Mouse (Mus musculus) stomach, embryonic 14.5 days (tissue): ENCODE measurements around the gene Tctn1. TPM values are rescaled to one million over a fixed set of nuclear protein-coding genes. Genes with fewer than 3 reads are reported as not detected.

Source experiments
- ATAC-seq: fragments of 200-750 bp; cut with Nextera tagmentation; 2 replicates; pipeline ENCODE4 v1.8.0; 2017; ENCODE audit warnings: low read depth, moderate TSS enrichment; ENCODE audit not compliant: insufficient number of reproducible peaks, insufficient read depth, low FRiP score
- H3K27ac ChIP-seq: fragments of 300-500 bp; sonication (generic); 2 replicates; pipeline ENCODE4 v1.5.1; 2014; ENCODE audit warnings: mild to moderate bottlenecking, low read length, moderate library complexity, mixed read lengths
- H3K27me3 ChIP-seq: fragments of 300-500 bp; sonication (generic); 2 replicates; pipeline ENCODE4 v1.6.1; 2014; ENCODE audit warnings: low read length, control low read depth, mixed read lengths; ENCODE audit not compliant: control insufficient read depth, insufficient read depth
- H3K36me3 ChIP-seq: fragments of 300-500 bp; sonication (generic); 2 replicates; pipeline ENCODE4 v1.6.1; 2014; ENCODE audit warnings: mild to moderate bottlenecking, control low read depth, low read length, moderate library complexity, mixed read lengths; ENCODE audit not compliant: control insufficient read depth, insufficient read depth
- H3K4me1 ChIP-seq: fragments of 300-500 bp; sonication (generic); 2 replicates; pipeline ENCODE4 v1.6.1; 2014; ENCODE audit warnings: low read length, control low read depth, mixed read lengths; ENCODE audit not compliant: control insufficient read depth, insufficient read depth
- H3K4me2 ChIP-seq: fragments of 300-500 bp; sonication (generic); replicated peaks from 2 replicates; pipeline ENCODE4 v1.6.1; 2014; ENCODE audit warnings: low read depth, low read length, control low read depth
- H3K4me3 ChIP-seq: fragments of 300-500 bp; sonication (generic); 2 replicates; pipeline ENCODE4 v1.5.1; 2014; ENCODE audit warnings: low read depth, low read length, control low read depth
- H3K9ac ChIP-seq: fragments of 300-500 bp; sonication (generic); replicated peaks from 2 replicates; pipeline ENCODE4 v1.6.1; 2014; ENCODE audit warnings: low read depth, mild to moderate bottlenecking, control low read depth, low read length, moderate library complexity, mixed read lengths
- H3K9me3 ChIP-seq: fragments of 300-500 bp; sonication (generic); 2 replicates; pipeline ENCODE4 v1.6.1; 2016; ENCODE audit warnings: low read depth, low read length, control low read depth; ENCODE audit not compliant: control insufficient read depth
- WGBS: fragments of 180-500 bp; shearing (Covaris S2); extraction: QIAGEN DNeasy Blood & Tissue Kit; methylation state at CpG from one replicate; pipeline ENCODE4 v1.1.7; 2014; 5-methylcytosine and 5-hydroxymethylcytosine counted together
- polyA plus RNA-seq: library from polyadenylated mRNA; unstranded; fragments of >200 nt; fragmentation: Nextera tagmentation; extraction: Ambion mirVana; gene quantifications from 2 replicates; pipeline ENCODE4 v1.2.1, GENCODE M21; 2014

The Tctn1 gene
- polyA plus RNA-seq: 6.5 and 8.2 TPM in 2 replicates

DNA sequence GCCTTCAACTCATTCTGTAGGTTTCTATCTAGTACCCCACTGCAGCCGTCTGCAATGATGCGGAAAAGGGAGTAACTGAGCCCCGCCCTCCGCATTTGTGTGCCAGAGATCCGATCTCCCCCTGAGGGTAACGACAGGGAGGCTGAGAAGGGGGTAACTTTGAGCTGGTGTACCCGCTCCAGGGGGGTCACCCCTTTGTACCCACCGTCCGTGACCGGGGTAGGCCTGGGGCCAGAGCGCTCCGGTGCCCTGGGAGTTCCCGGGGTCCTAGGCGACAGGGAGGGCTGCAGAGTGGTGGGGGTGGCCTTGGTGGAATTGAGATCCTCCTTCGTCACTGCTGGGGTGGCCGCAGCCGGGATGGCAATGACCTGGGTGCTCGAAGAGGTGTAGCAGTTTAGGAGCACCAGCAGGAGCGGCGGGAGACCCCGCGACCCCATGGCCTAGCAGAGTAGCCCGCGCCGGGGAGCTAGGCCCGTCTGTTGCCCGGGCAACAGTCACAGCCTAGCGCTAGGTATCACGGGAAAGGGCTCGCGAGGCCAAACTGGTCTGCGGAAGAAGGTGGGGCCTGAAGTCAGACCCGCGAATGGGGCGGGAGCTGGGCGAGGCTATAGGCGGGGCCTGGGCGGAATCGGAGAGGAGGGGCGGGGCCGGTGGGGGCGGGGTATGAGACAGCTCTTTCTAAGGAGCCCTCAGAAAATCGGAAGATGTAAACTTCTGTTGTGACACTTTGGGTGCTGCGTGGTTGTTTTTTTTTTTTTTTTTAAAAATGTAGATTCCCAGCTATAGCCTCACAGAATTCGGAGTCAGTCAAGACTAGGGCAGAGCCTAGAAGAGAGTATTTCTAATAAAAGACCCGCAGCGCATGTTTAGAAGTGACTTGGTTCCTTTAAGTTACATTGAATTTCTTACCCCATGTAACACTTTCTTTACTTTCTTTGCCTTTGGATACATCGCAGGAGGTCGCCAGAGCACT is at the start of gene Tctn1:
Gene Tctn1 (minus strand): TSS at position 528 of the 973 bp plus-strand sequence.
- ATAC-seq: peak; percentile 97
- WGBS: 1% methylated on average over 49 of the region's 49 CpGs
- Histone ChIP-seq H3K4me3 (peak within 1 kb of the TSS; percentile 84), H3K4me2 (peak within 1 kb of the TSS; percentile 73), H3K4me1 (0 out of 2 replicates have a peak, but pooled peaks cover 4% of the 10 kb centered on the region), H3K27me3 (no peaks in the 10 kb centered on the region), H3K9ac (peak within 1 kb of the TSS; percentile 81), H3K36me3 (no peaks in the 10 kb centered on the region; the same call in 1 of the 2 replicates), H3K27ac (0 out of 2 replicates have a peak within 1 kb of the TSS, but pooled peaks have one; percentile 39), H3K9me3 (no peaks in the 10 kb centered on the region)

DNA sequence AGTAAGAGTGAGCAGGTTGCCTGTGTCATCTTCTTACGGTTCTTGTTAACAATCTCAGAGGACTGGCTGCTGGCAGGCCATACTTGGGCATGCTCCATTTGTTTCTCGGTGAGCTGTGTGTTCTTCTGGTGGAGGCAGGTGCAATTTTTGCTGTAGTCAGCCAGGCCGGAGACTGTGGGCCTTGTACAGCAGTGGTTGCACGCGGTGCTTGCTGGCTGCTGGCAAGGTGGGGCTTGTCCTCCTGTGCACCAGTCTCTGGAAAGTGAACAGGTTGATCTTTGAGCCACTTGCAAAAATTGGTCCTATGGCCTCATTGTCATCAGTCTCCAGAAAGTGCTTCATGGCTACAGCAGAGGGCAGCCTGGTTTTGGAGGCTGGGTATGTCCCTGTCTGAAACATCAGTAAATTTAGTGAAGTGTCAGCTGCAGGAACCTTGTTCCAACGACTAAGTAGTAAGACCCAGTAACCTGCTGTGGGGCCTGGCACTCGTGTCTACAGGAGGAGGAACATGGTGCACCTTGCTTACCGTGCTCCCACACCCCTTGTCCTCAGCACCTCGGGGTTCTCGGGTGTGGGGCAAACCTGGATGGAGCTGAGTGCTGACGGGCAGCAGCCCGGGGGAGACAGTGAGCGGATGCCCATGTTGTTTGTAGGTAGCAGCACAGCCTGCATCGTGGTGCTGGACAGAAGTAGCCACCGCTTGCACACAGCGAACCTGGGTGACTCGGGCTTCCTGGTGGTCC is 48.9 kb upstream of the Tctn1 start:
- Histone ChIP-seq H3K9me3 (no peaks in the 10 kb centered on the region), H3K4me3 (no peak overlapping the region), H3K9ac (no peak overlapping the region), H3K27me3 (no peaks in the 10 kb centered on the region), H3K27ac (no peak overlapping the region), H3K4me1 (0 out of 2 replicates have a peak, but pooled peaks cover 3% of the 10 kb centered on the region), H3K4me2 (no peak overlapping the region), H3K36me3 (peaks cover 14% of the 10 kb centered on the region; the same call in 1 of the 2 replicates)
- ATAC-seq: no peak
- WGBS: 91% methylated on average over 17 of the region's 17 CpGs

DNA sequence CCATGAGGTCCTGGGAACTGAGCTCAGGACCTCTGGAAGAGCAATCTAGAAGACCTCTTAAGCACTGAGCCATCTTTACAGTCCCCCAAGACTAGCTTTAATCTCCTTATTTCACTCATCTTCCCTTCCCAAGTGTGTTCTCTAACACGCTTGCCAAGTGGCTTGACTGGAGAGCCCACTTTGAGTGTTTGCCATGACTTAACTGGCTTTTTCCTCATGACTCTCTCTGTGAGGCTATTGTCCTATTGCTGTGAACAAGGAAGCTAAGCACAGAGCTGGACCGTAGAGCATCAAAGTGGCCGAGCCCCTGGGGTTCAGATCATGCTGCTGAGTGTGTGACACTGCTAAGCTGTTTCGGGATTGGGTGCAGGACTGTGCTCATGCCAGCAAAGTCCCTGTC is 48.1 kb upstream of the Tctn1 start:
- Histone ChIP-seq H3K4me1 (0 out of 2 replicates have a peak, but pooled peaks cover 3% of the 10 kb centered on the region), H3K9me3 (no peaks in the 10 kb centered on the region), H3K9ac (no peak overlapping the region), H3K4me3 (no peak overlapping the region), H3K27ac (no peak overlapping the region), H3K36me3 (peaks cover 14% of the 10 kb centered on the region; the same call in 1 of the 2 replicates), H3K4me2 (no peak overlapping the region), H3K27me3 (no peaks in the 10 kb centered on the region)
- no peak for ATAC-seq
- 93% methylated on average over 4 of the region's 4 CpGs for WGBS

DNA sequence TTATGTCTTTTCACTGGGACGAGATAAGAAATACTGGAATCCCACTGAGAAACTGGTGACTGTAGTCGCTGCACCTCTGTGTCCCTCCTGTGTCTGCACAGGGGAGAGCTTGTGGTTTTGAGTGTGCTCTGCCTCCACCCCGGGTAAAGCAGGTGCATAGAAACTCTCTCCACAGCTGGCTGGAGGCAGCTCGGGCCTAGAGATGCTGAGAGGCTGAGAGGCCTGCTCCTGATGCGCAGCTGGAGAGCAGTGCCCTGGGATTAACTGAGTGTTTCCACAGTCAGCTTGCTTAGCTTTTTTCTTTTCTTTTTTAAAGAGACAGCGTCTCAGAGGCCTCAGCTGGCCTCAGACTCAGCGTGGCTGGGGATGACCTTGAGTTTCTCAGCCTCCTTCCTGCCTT is 47.4 kb upstream of the Tctn1 start:
- Histone ChIP-seq H3K27ac (no peak overlapping the region), H3K36me3 (peaks cover 14% of the 10 kb centered on the region; the same call in 1 of the 2 replicates), H3K27me3 (no peaks in the 10 kb centered on the region), H3K4me2 (no peak overlapping the region), H3K9me3 (no peaks in the 10 kb centered on the region), H3K4me1 (0 out of 2 replicates have a peak, but pooled peaks cover 3% of the 10 kb centered on the region), H3K4me3 (no peak overlapping the region), H3K9ac (no peak overlapping the region)
- WGBS: 66% methylated on average over 7 of the region's 7 CpGs
- no peak for ATAC-seq

DNA sequence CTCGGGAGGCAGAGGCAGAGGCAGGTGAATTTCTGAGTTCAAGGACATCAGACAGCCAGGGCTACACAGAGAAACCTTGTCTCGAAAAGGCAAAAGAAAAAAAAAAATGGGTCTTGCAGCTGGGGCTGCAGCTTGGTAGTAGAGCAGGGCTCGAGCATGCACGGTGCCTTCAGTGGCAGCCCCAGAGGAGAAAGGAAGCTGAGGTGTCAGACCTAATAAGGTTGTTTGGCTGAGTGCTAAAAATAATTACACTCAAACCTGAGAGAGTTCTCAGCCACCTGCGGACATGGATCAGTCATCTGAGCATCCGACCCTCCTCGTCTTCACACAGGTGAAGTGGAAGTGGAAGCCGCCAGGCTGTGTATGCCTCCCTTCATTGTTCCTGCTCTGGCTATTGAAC is 46.4 kb upstream of the Tctn1 start:
- Histone ChIP-seq H3K4me3 (no peak overlapping the region), H3K27ac (no peak overlapping the region), H3K4me1 (0 out of 2 replicates have a peak, but pooled peaks cover 3% of the 10 kb centered on the region), H3K4me2 (no peak overlapping the region), H3K36me3 (0 out of 2 replicates have a peak, but pooled peaks cover 14% of the 10 kb centered on the region), H3K27me3 (no peaks in the 10 kb centered on the region), H3K9me3 (no peaks in the 10 kb centered on the region), H3K9ac (no peak overlapping the region)
- no peak for ATAC-seq
- WGBS: 87% methylated on average over 8 of the region's 8 CpGs

DNA sequence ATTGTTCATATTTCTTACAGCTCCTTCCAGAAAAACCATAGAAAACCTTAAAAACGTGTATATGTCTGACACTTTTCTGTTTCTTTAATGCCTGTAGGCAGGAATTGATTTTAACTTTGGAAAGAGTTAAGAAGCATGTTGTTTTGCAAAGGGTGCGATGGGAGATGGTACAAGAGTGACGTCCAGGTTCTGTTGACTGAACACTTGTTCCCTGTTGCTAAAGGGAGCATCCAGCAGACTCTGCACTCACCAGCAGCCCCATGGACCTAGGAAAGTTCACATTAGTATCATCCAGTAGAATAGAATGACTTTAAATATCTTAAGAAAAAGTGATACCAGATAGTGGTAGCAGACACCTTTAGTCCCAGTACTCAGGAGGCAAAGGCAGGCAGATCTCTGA is 42.3 kb upstream of the Tctn1 start:
- H3K4me1 ChIP-seq: peaks cover 16% of the 10 kb centered on the region
- no peak overlapping the region for H3K27ac ChIP-seq
- H3K4me2 ChIP-seq: no peak overlapping the region
- no peaks in the 10 kb centered on the region for H3K27me3 ChIP-seq
- no peaks in the 10 kb centered on the region for H3K9me3 ChIP-seq
- 88% methylated on average over 3 of the region's 3 CpGs for WGBS
- 0 out of 2 replicates have a peak, but pooled peaks cover 7% of the 10 kb centered on the region for H3K36me3 ChIP-seq
- H3K4me3 ChIP-seq: no peak overlapping the region
- ATAC-seq: no peak
- H3K9ac ChIP-seq: no peak overlapping the region

DNA sequence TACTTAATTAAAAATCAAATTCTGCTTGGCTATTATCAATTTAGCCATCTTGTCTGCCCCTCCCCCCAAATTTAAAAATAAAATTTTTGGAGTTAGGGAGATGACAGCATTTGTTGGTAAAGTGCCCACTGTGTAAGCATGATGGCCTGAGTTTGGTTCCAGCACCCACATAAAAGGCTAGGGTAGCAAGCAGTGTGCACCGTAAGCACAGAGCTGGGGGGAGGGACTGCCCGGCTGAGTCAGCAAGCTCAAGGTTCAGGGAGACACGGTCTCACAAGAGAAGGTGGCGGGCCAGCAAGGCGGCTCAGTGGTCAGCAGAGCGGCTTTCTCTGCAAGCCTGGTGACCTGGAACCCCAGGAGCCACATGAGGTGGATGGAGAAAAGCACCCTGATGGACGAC is 41.2 kb upstream of the Tctn1 start:
- no peak overlapping the region for H3K4me2 ChIP-seq
- H3K9me3 ChIP-seq: no peaks in the 10 kb centered on the region
- no peak overlapping the region for H3K4me3 ChIP-seq
- H3K9ac ChIP-seq: no peak overlapping the region
- 89% methylated on average over 7 of the region's 7 CpGs for WGBS
- no peaks in the 10 kb centered on the region for H3K27me3 ChIP-seq
- peaks cover 16% of the 10 kb centered on the region for H3K4me1 ChIP-seq
- no peak overlapping the region for H3K27ac ChIP-seq
- ATAC-seq: no peak
- no peaks in the 10 kb centered on the region for H3K36me3 ChIP-seq

- Histone ChIP-seq H3K9me3 (no peaks in the 10 kb centered on the region), H3K4me2 (no peak overlapping the region), H3K27me3 (no peaks in the 10 kb centered on the region), H3K27ac (peak overlapping the region; percentile 12; the same call in 1 of the 2 replicates), H3K4me1 (peaks cover 16% of the 10 kb centered on the region), H3K9ac (no peak overlapping the region), H3K36me3 (no peaks in the 10 kb centered on the region), H3K4me3 (no peak overlapping the region)
- 69% methylated on average over 6 of the region's 6 CpGs for WGBS
- no peak for ATAC-seq
These were observed 40.3 kb upstream of the Tctn1 start for GRCm38 (mm10) chr5:122304541-122304940.
